Mouse (Mus musculus) heart, postnatal 0 days (tissue): ENCODE data around the gene Tcf3. TPM values are rescaled to one million over a fixed set of nuclear protein-coding genes. Genes with fewer than 3 reads are reported as not detected.

Source experiments
- ATAC-seq: fragments of 200-750 bp; cut with Nextera tagmentation; 2 replicates; pipeline ENCODE4 v1.8.0; 2017; ENCODE audit warnings: low read depth, moderate number of reproducible peaks, moderate library complexity; ENCODE audit not compliant: insufficient read depth
- DNase-seq: peaks from one replicate; pipeline ENCODE4 v3.0.0-alpha.2; 2016; ENCODE audit warnings: low spot score
- H3K27ac ChIP-seq: fragments of 300-500 bp; sonication (generic); 2 replicates; pipeline ENCODE4 v1.5.1; 2014; ENCODE audit warnings: low read depth, mild to moderate bottlenecking
- H3K27me3 ChIP-seq: fragments of 300-500 bp; sonication (generic); 2 replicates; pipeline ENCODE4 v1.6.1; 2014; ENCODE audit warnings: low read length, mixed read lengths; ENCODE audit not compliant: control insufficient read depth, insufficient read depth
- H3K36me3 ChIP-seq: fragments of 300-500 bp; sonication (generic); replicated peaks from 2 replicates; pipeline ENCODE4 v1.6.1; 2014; ENCODE audit warnings: low read length, mixed read lengths; ENCODE audit not compliant: control insufficient read depth, insufficient read depth
- H3K4me1 ChIP-seq: fragments of 300-500 bp; sonication (generic); 2 replicates; pipeline ENCODE4 v1.6.1; 2014; ENCODE audit warnings: antibody characterized with exemption; ENCODE audit not compliant: control insufficient read depth, insufficient read depth
- H3K4me2 ChIP-seq: fragments of 300-500 bp; sonication (generic); 2 replicates; pipeline ENCODE4 v1.6.1; 2014; ENCODE audit warnings: low read depth, mild to moderate bottlenecking, low read length, moderate library complexity
- H3K4me3 ChIP-seq: fragments of 300-500 bp; sonication (generic); 2 replicates; pipeline ENCODE4 v1.5.1; 2014; ENCODE audit warnings: low read depth, low read length
- H3K9ac ChIP-seq: fragments of 300-500 bp; sonication (generic); replicated peaks from 2 replicates; pipeline ENCODE4 v1.6.1; 2014; ENCODE audit warnings: low read depth, low read length, mixed read lengths
- H3K9me3 ChIP-seq: fragments of 300-500 bp; sonication (generic); replicated peaks from 2 replicates; pipeline ENCODE4 v1.6.1; 2016; ENCODE audit warnings: low read length; ENCODE audit not compliant: control insufficient read depth
- CTCF ChIP-seq: IDR thresholded peaks from 2 replicates; pipeline ENCODE4 v1.5.1; 2016; ENCODE audit warnings: antibody characterized with exemption, control low read depth, low read depth
- EP300 ChIP-seq: IDR thresholded peaks from 2 replicates; pipeline ENCODE4 v1.6.1; 2016; ENCODE audit warnings: antibody characterized with exemption, low read depth
- WGBS: fragments of 180-500 bp; shearing (Covaris S2); extraction: QIAGEN DNeasy Blood & Tissue Kit; methylation state at CpG from one replicate; pipeline ENCODE4 v1.1.7; 2014; 5-methylcytosine and 5-hydroxymethylcytosine counted together
- polyA plus RNA-seq: library from polyadenylated mRNA; unstranded; fragments of >200 nt; fragmentation: Nextera tagmentation; extraction: Ambion mirVana; gene quantifications from 2 replicates; pipeline ENCODE4 v1.2.1, GENCODE M21; 2015
- total RNA-seq: library from RNA; depleted of rRNA; stranded (reverse); fragments of >200 nt; gene quantifications from 2 replicates; pipeline ENCODE4 v1.2.3, GENCODE M21; 2014; ENCODE audit warnings: low replicate concordance

Tcf3 gene
- total and polyA plus RNA-seq, 2 experiments from 2014 or later = 20.6 to 77.8 TPM

GRCm38 (mm10) chr10:80444339-80445045 lies 11.0 kb upstream of the Tcf3 start:
- Histone ChIP-seq H3K27me3 (0 out of 2 replicates have a peak, but pooled peaks cover 10% of the 10 kb centered on the region), H3K4me1 (no peaks in the 10 kb centered on the region), H3K9me3 (no peaks in the 10 kb centered on the region), H3K4me2 (no peak overlapping the region), H3K4me3 (no peak overlapping the region), H3K9ac (no peak overlapping the region), H3K27ac (no peak overlapping the region), H3K36me3 (no peaks in the 10 kb centered on the region)
- ATAC-seq (no peak), DNase-seq (no peak)
- 27% methylated on average over 5 of the region's 5 CpGs for WGBS
- TF ChIP-seq EP300 (no peak), CTCF (no peak)

DNA sequence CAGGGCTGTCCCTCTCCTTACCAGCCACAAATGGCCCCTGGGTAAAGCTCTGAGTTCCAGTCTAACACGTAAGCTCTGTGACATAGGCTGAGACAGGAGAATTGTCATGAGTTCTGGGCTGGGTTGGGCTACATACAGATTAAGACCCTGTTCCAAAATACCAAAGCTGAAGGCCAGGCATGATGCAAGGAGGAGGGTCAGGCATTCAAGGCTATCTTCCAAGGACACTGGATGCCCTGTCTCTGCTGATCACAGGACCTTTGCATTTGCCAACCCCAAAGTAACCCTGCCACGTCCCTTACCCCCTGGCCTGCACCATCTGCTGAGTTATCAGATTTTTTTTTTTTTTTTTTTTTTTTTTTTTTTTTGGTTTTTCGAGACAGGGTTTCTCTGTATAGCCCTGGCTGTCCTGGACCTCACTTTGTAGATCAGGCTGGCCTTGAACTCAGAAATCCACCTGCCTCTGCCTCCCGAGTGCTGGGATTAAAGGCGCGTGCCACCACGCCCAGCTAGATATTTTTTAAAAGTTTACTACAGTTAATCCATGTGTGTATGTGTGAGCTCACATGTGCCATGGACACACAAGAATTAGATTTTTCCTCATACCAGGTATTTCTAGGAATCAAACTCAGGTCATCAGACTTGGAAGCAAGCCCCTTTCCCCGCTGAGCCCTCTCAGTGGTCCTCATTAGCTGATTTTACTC lies 10.3 kb upstream of the Tcf3 start:
- no peaks in the 10 kb centered on the region for H3K36me3 ChIP-seq
- no peak overlapping the region for H3K4me2 ChIP-seq
- H3K9me3 ChIP-seq = no peaks in the 10 kb centered on the region
- no peak overlapping the region for H3K9ac ChIP-seq
- DNase-seq (no peak), ATAC-seq (no peak)
- TF ChIP-seq EP300 (no peak), CTCF (no peak)
- 0 out of 2 replicates have a peak, but pooled peaks cover 4% of the 10 kb centered on the region for H3K27me3 ChIP-seq
- no peak overlapping the region for H3K27ac ChIP-seq
- WGBS = 81% methylated on average over 8 of the region's 8 CpGs
- H3K4me3 ChIP-seq = no peak overlapping the region
- H3K4me1 ChIP-seq = no peaks in the 10 kb centered on the region

DNA sequence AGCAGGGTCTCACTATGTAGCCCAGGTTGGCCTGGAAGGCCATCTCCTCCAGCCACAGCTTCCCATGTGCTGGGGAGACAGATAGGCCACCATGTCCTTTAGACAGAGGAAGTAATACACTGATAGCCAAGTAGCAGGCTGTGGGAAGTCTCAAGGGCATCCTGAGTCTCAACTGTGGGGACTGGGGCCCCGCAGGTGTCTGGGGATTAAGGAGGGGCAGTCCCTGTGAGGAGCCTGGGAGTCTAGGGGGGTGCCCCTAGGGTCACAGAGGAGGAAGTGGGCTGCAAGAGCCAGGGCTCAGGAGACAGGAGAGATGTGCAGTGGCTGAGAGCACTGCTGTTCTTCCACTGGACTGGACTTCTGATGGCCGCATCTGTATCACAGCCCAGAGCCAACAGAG lies 9.5 kb upstream of the Tcf3 start:
- Histone ChIP-seq H3K9me3 (no peaks in the 10 kb centered on the region), H3K27ac (no peak overlapping the region), H3K9ac (no peak overlapping the region), H3K4me3 (no peak overlapping the region), H3K4me1 (no peaks in the 10 kb centered on the region), H3K27me3 (0 out of 2 replicates have a peak, but pooled peaks cover 4% of the 10 kb centered on the region), H3K36me3 (no peaks in the 10 kb centered on the region), H3K4me2 (no peak overlapping the region)
- ATAC-seq (no peak), DNase-seq (no peak)
- TF ChIP-seq CTCF (no peak), EP300 (no peak)
- WGBS = 39% methylated on average over 2 of the region's 2 CpGs

GRCm38 (mm10) chr10:80441598-80441997 lies 8.2 kb upstream of the Tcf3 start:
- H3K4me2 ChIP-seq = no peak overlapping the region
- no peaks in the 10 kb centered on the region for H3K36me3 ChIP-seq
- H3K4me3 ChIP-seq = no peak overlapping the region
- no peak for ATAC-seq
- DNase-seq = no peak
- H3K4me1 ChIP-seq = no peaks in the 10 kb centered on the region
- 65% methylated on average over 8 of the region's 8 CpGs for WGBS
- H3K9ac ChIP-seq = no peak overlapping the region
- no peak for TF ChIP-seq CTCF
- no peak for TF ChIP-seq EP300
- H3K9me3 ChIP-seq = no peaks in the 10 kb centered on the region
- H3K27ac ChIP-seq = no peak overlapping the region
- no peaks in the 10 kb centered on the region for H3K27me3 ChIP-seq

DNA sequence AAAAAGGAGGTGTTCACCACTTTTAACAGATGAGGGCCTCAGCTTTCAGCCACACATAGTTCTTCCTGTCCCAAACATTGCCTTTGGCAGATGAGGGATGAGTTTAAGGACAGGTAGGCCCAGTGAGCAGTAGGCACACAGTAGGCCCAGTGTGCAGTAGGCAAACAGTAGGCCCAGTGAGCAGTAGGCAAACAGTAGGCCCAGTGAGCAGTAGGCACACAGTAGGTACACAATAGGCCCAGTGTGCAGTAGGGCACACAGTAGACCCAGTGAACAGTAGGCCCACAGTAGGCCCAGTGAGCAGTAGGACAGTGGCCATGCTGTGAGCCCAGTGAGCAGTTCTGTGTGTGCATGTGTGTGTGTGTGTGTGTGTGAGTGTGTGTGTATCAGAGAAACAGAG lies 6.6 kb upstream of the Tcf3 start:
- H3K27me3 ChIP-seq = no peaks in the 10 kb centered on the region
- no peak overlapping the region for H3K4me3 ChIP-seq
- TF ChIP-seq EP300 = no peak
- TF ChIP-seq CTCF = no peak
- no peaks in the 10 kb centered on the region for H3K4me1 ChIP-seq
- no peak overlapping the region for H3K27ac ChIP-seq
- no peak overlapping the region for H3K4me2 ChIP-seq
- no peak overlapping the region for H3K9ac ChIP-seq
- no peak for ATAC-seq
- H3K9me3 ChIP-seq = no peaks in the 10 kb centered on the region
- no peaks in the 10 kb centered on the region for H3K36me3 ChIP-seq
- DNase-seq = no peak
